Mouse (Mus musculus): ENCODE results near the gene Vmn1r90. TPM values are rescaled to one million over a fixed set of nuclear protein-coding genes. Genes with fewer than 3 reads are reported as not detected.
"Not testable (repeated sequence)": the region's sequence is repeated elsewhere in the genome, so short reads cannot be mapped to it uniquely, and the experiment has no call there.

Vmn1r90 gene
- polyA plus RNA-seq (2015; fragmentation: Nextera tagmentation; extraction: Ambion mirVana) = 0.04 and 0.07 TPM in 2 replicates

DNA sequence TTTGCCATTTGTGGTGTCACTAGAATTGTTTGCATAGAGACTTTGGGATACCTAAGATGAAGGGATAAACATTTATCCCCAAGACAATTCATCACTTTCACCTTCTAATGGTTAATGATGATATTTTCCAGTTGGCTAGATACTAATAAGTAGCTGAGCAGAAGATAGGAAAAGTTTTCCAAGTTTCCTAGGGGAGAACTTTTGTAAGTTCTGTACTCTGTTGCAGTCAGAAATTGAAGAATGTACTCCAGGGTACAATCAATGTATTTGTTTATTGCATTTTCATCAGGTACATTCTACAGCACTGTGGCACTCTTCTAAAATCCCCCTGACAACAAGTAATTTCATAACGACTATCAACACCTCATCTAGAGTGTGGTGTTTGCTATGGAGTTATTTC lies at the start of gene Vmn1r90:
Vmn1r90 (minus strand) TSS at position 101 of the 400 bp plus-strand sequence.
- Histone ChIP-seq H3K4me1 (ENCODE audit: control insufficient read depth, insufficient read depth, low read length) (no peaks in the 10 kb centered on the region), H3K36me3 (ENCODE audit: control insufficient read depth, insufficient read depth) (no peaks in the 10 kb centered on the region), H3K4me3 (ENCODE audit: low read length) (no peak within 1 kb of the TSS), H3K27ac (ENCODE audit: low read length) (no peak within 1 kb of the TSS), H3K9ac (ENCODE audit: low read length) (no peak within 1 kb of the TSS), H3K4me2 (ENCODE audit: low read depth, low read length) (no peak within 1 kb of the TSS), H3K9me3 (replicated peaks; ENCODE audit: control insufficient read depth, low read length) (peaks cover 2% of the 10 kb centered on the region), H3K27me3 (ENCODE audit: control insufficient read depth, insufficient read depth, low read length) (no peaks in the 10 kb centered on the region)
- no peak for ATAC-seq (replicated peaks; ENCODE audit: extremely low read depth, insufficient read depth, low FRiP score)
- 50% methylated on average over 1 of the region's 1 CpGs for WGBS

DNA sequence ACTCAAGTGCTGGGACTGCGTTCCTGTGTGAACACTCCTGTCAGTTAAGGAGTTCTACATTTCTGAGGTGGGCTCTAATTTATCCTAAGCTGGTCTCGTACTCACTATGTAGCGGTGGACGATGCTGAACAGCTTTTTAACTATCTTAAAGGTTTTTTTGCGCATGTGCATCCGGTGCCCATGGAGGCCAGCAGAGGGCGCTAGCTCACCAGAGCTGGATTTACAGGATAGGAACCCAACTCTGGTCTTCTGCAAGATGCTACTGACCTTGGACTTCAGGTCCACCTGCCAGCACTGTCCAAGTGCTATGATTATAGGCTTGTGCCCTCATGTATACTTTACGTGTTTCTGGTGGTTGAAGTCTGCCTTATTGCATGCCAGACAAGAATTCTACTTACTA lies 29.7 kb upstream of the Vmn1r90 start:
- peaks cover 17% of the 10 kb centered on the region for H3K9me3 ChIP-seq (replicated peaks; ENCODE audit: control insufficient read depth, low read length)
- H3K4me3 ChIP-seq (ENCODE audit: low read length); H3K27me3 ChIP-seq (ENCODE audit: control insufficient read depth, insufficient read depth, low read length); H3K4me2 ChIP-seq (ENCODE audit: low read depth, low read length); H3K9ac ChIP-seq (ENCODE audit: low read length); H3K27ac ChIP-seq (ENCODE audit: low read length); ATAC-seq (replicated peaks; ENCODE audit: extremely low read depth, insufficient read depth, low FRiP score); H3K36me3 ChIP-seq (ENCODE audit: control insufficient read depth, insufficient read depth); H3K4me1 ChIP-seq (ENCODE audit: control insufficient read depth, insufficient read depth, low read length): not testable (repeated sequence)
- 53% methylated on average over 8 of the region's 8 CpGs for WGBS

DNA sequence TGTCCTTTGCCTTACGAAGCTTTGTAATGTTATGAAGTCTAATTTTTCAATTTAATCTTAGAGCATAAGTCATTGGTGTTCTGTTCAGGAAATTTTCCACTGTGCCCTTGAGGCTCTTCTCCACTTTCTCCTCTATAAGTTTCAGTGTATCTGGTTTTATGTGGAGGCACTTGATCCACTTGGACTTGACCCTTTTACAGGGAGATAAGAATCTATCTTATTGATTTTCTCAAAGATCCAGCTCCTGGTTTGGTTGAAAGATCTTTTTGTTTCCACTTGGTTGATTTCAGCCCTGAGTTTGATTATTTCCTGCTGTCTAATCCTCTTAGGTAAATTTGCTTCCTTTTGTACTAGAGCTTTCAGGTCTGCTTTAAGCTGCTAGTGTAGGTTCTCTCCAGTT lies 11.0 kb downstream of the Vmn1r90 start:
- no peak for ATAC-seq (replicated peaks; ENCODE audit: extremely low read depth, insufficient read depth, low FRiP score)
- Histone ChIP-seq H3K36me3 (ENCODE audit: control insufficient read depth, insufficient read depth) (no peaks in the 10 kb centered on the region), H3K9ac (ENCODE audit: low read length) (no peak overlapping the region), H3K27me3 (ENCODE audit: control insufficient read depth, insufficient read depth, low read length) (no peaks in the 10 kb centered on the region), H3K4me1 (ENCODE audit: control insufficient read depth, insufficient read depth, low read length) (no peaks in the 10 kb centered on the region), H3K27ac (ENCODE audit: low read length) (no peak overlapping the region), H3K4me3 (ENCODE audit: low read length) (no peak overlapping the region), H3K9me3 (replicated peaks; ENCODE audit: control insufficient read depth, low read length) (peaks cover 13% of the 10 kb centered on the region), H3K4me2 (ENCODE audit: low read depth, low read length) (no peak overlapping the region)
- 69% methylated on average over 1 of the region's 1 CpGs for WGBS

DNA sequence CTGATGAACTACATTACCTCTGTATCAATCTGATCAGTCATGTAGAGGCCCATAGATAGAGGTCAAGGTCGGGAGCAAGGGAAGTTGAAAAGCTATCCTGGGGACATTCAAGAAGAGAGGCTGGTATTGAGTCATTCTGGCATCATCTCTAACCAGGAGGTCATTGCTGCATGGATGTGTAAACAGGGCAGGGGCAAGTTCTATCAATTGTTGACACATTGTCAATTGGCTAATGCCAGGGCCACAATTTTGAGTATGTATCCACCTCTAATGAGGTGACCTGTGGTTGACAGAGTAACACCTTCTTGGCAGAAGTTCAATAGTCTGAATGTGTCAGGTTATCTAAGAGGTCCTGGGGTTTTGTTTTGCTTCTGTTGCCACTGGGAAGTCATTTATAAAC lies 38.0 kb downstream of the Vmn1r90 start:
- no peak overlapping the region for H3K4me3 ChIP-seq (ENCODE audit: low read length)
- no peak overlapping the region for H3K4me2 ChIP-seq (ENCODE audit: low read depth, low read length)
- no peak overlapping the region for H3K27ac ChIP-seq (ENCODE audit: low read length)
- no peaks in the 10 kb centered on the region for H3K27me3 ChIP-seq (ENCODE audit: control insufficient read depth, insufficient read depth, low read length)
- ATAC-seq (replicated peaks; ENCODE audit: extremely low read depth, insufficient read depth, low FRiP score) = no peak
- H3K9me3 ChIP-seq (replicated peaks; ENCODE audit: control insufficient read depth, low read length) = peaks cover 10% of the 10 kb centered on the region; the same call in 1 of the 2 replicates
- H3K36me3 ChIP-seq (ENCODE audit: control insufficient read depth, insufficient read depth) = no peaks in the 10 kb centered on the region
- H3K9ac ChIP-seq (ENCODE audit: low read length) = no peak overlapping the region
- no peaks in the 10 kb centered on the region for H3K4me1 ChIP-seq (ENCODE audit: control insufficient read depth, insufficient read depth, low read length)
- 53% methylated on average over 1 of the region's 1 CpGs for WGBS

DNA sequence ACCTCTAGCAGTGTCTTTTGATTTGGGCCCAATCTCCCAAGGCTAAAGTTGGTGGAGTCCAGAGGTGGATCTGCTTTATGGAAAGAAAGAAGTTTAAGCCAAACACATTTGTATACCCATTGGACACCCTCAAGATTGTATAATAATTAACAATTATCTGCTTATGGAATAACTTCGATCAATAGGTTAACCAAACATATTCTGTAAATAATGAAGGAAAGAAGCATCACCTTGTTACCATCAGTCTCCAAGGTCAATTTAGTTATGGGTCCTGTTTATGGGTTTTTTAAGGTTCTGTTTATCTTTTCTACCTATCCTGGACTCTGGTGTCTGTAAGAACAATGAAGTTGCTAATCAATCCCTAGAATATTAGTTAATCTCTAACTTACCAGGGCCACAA lies 40.7 kb downstream of the Vmn1r90 start:
- no peak overlapping the region for H3K4me3 ChIP-seq (ENCODE audit: low read length)

DNA sequence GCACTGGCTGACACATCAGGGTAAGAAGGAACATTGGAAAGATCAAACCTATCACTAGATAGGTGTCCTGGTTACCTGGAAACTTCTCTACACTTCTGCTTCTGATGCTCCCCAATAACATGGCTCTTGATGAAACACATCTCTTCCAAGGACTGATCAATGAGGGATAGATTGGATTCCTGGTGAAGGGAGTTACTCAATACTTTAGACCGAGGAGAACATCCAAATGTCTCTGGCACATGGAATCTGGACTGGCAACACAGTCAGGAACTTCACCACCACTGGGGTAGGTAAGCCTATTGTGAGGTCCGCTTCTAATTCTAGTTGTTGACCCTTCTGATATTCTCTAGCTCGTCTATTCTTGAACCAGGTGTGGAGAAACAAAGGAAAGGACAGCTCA lies 45.0 kb downstream of the Vmn1r90 start:
- Histone ChIP-seq H3K36me3 (ENCODE audit: control insufficient read depth, insufficient read depth) (no peaks in the 10 kb centered on the region), H3K4me3 (ENCODE audit: low read length) (no peak overlapping the region), H3K4me2 (ENCODE audit: low read depth, low read length) (no peak overlapping the region), H3K9ac (ENCODE audit: low read length) (no peak overlapping the region), H3K27me3 (ENCODE audit: control insufficient read depth, insufficient read depth, low read length) (no peaks in the 10 kb centered on the region), H3K27ac (ENCODE audit: low read length) (no peak overlapping the region), H3K4me1 (ENCODE audit: control insufficient read depth, insufficient read depth, low read length) (no peaks in the 10 kb centered on the region), H3K9me3 (replicated peaks; ENCODE audit: control insufficient read depth, low read length) (peaks cover 8% of the 10 kb centered on the region)
- WGBS = 57% methylated on average over 3 of the region's 3 CpGs
- ATAC-seq (replicated peaks; ENCODE audit: extremely low read depth, insufficient read depth, low FRiP score) = no peak

More for the DNA sequence above, 40.7 kb downstream of the Vmn1r90 start:
- Histone ChIP-seq H3K4me2 (ENCODE audit: low read depth, low read length) (no peak overlapping the region), H3K9me3 (replicated peaks; ENCODE audit: control insufficient read depth, low read length) (peaks cover 13% of the 10 kb centered on the region; the same call in 1 of the 2 replicates), H3K27ac (ENCODE audit: low read length) (no peak overlapping the region), H3K4me1 (ENCODE audit: control insufficient read depth, insufficient read depth, low read length) (no peaks in the 10 kb centered on the region), H3K9ac (ENCODE audit: low read length) (no peak overlapping the region), H3K36me3 (ENCODE audit: control insufficient read depth, insufficient read depth) (no peaks in the 10 kb centered on the region), H3K27me3 (ENCODE audit: control insufficient read depth, insufficient read depth, low read length) (no peaks in the 10 kb centered on the region)
- no peak for ATAC-seq (replicated peaks; ENCODE audit: extremely low read depth, insufficient read depth, low FRiP score)
- WGBS = 64% methylated on average over 1 of the region's 1 CpGs

Other genes with a start within 250 kb of the Vmn1r90 start
- not detected in 2 replicates for gene Obox8, start 229.9 kb downstream of the Vmn1r90 start, polyA plus RNA-seq (2015; fragmentation: Nextera tagmentation; extraction: Ambion mirVana)
- not detected in 2 replicates for gene Sult2a8, start 116.7 kb downstream of the Vmn1r90 start, polyA plus RNA-seq (2015; fragmentation: Nextera tagmentation; extraction: Ambion mirVana)
- gene Sult2a7, start 69.3 kb downstream of the Vmn1r90 start, polyA plus RNA-seq (2015; fragmentation: Nextera tagmentation; extraction: Ambion mirVana) = not detected in 2 replicates
- not detected in 2 replicates for gene Obox7, start 96.0 kb upstream of the Vmn1r90 start, polyA plus RNA-seq (2015; fragmentation: Nextera tagmentation; extraction: Ambion mirVana)